Mouse (Mus musculus) brain, embryonic 14.5 days (tissue): ENCODE measurements at regions not wholly inside any gene's neighbourhood (a gene's known extent, or its start where the extent isn't known, plus 50 kb on each side); places are given as distances from the start of the nearest gene placed in this dataset.

Experiments
- DNase-seq: peaks from one replicate; pipeline ENCODE4 v3.0.0-alpha.2; 2011; ENCODE audit warnings: low read depth
- CTCF ChIP-seq: fragments of 200-500 bp; IDR thresholded peaks from 2 replicates; pipeline ENCODE4 v1.5.1; 2012; ENCODE audit warnings: inconsistent platforms, mild to moderate bottlenecking, moderate library complexity, borderline replicate concordance; ENCODE audit not compliant: insufficient read depth, insufficient read length; ENCODE audit errors: extremely low read depth
- POLR2A ChIP-seq: fragments of 200-500 bp; IDR thresholded peaks from 2 replicates; pipeline ENCODE4 v1.6.1; 2012; ENCODE audit warnings: mild to moderate bottlenecking, inconsistent platforms, borderline replicate concordance; ENCODE audit not compliant: poor library complexity, insufficient read depth, insufficient read length, severe bottlenecking; ENCODE audit errors: extremely low read depth

GRCm38 (mm10) chr1:73753157-73753556, 371.1 kb downstream of the Tns1 start:
- TF ChIP-seq CTCF = no peak
- TF ChIP-seq POLR2A = no peak
- DNase-seq = no peak

- TF ChIP-seq POLR2A (no peak), CTCF (no peak)
- no peak for DNase-seq
These were observed 375.5 kb downstream of the Tns1 start for GRCm38 (mm10) chr1:73748702-73749101.

- DNase-seq = peak; percentile 72
- TF ChIP-seq POLR2A (no peak), CTCF (no peak)
These were observed 379.6 kb downstream of the Tns1 start for GRCm38 (mm10) chr1:73744555-73745234.

- peak; percentile 83 for DNase-seq
- TF ChIP-seq CTCF (no peak), POLR2A (no peak)
These were observed 380.3 kb downstream of the Tns1 start for GRCm38 (mm10) chr1:73743737-73744554.

- peak; percentile 14 for DNase-seq
- no peak for TF ChIP-seq POLR2A
- no peak; the same call in 1 of the 2 replicates for TF ChIP-seq CTCF
These were observed 387.2 kb downstream of the Tns1 start for GRCm38 (mm10) chr1:73737083-73737482.

- TF ChIP-seq POLR2A (no peak), CTCF (no peak)
- DNase-seq = no peak
These were observed 395.9 kb downstream of the Tns1 start for GRCm38 (mm10) chr1:73728377-73728776.

- TF ChIP-seq POLR2A = no peak
- no peak for TF ChIP-seq CTCF
- DNase-seq = no peak
These were observed 396.5 kb downstream of the Tns1 start for GRCm38 (mm10) chr1:73727781-73728180.

GRCm38 (mm10) chr1:73726658-73727057, 397.6 kb downstream of the Tns1 start:
- TF ChIP-seq CTCF (no peak), POLR2A (no peak)

GRCm38 (mm10) chr1:73725486-73725885, 398.8 kb downstream of the Tns1 start:
- TF ChIP-seq POLR2A (no peak), CTCF (no peak)
- DNase-seq = no peak

More at GRCm38 (mm10) chr1:73726658-73727057, 397.6 kb downstream of the Tns1 start:
- DNase-seq = no peak

GRCm38 (mm10) chr1:73724551-73724950, 399.7 kb downstream of the Tns1 start:
- no peak for TF ChIP-seq POLR2A
- TF ChIP-seq CTCF = no peak
- DNase-seq = no peak

- no peak for DNase-seq
- TF ChIP-seq CTCF (no peak), POLR2A (no peak)
These were observed 402.6 kb downstream of the Tns1 start for GRCm38 (mm10) chr1:73721486-73722225.
